Mouse (Mus musculus): ENCODE data around the gene Ccdc85c. TPM values are rescaled to one million over a fixed set of nuclear protein-coding genes. Genes with fewer than 3 reads are reported as not detected.

The Ccdc85c gene
- polyA plus RNA-seq, 2 experiments = 1.8 TPM

- TF ChIP-seq EP300 (IDR thresholded peaks at IDR 0.05; ENCODE audit: low read depth) = no peak
- no peak for TF ChIP-seq CTCF (IDR thresholded peaks at IDR 0.05; ENCODE audit: low read depth)
- H3K4me1 ChIP-seq (replicated peaks; ENCODE audit: control insufficient read depth in 2 of 2, insufficient read depth in 2 of 2, low read length in 1 of 2) = peaks cover 0 to 17% of the 10 kb centered on the region in 2 experiments; a peak in 3 of 4 replicates
- no peak for ATAC-seq (ENCODE audit: insufficient read depth)
- H3K4me3 ChIP-seq (ENCODE audit: insufficient read depth in 1 of 2, low read depth in 2 of 2, low read length in 2 of 2) = no peak overlapping the region
- H3K4me2 ChIP-seq (ENCODE audit: low read depth) = no peak overlapping the region
- no peaks in the 10 kb centered on the region for H3K27me3 ChIP-seq (ENCODE audit: control insufficient read depth, insufficient read depth, low read length)
- H3K9me3 ChIP-seq (ENCODE audit: control insufficient read depth, low read length) = no peaks in the 10 kb centered on the region
- DNase-seq (ENCODE audit: low read depth in 3 of 3, low spot score in 3 of 3) = no peak
- H3K9ac ChIP-seq (replicated peaks) = no peak overlapping the region
- no peak overlapping the region for H3K27ac ChIP-seq
- 37% methylated on average over 21 of the region's 21 CpGs for WGBS (ENCODE audit: insufficient replicate concordance)
- no peaks in the 10 kb centered on the region for H3K36me3 ChIP-seq (replicated peaks; ENCODE audit: control insufficient read depth, insufficient read depth, low read depth)
These were observed 34.2 kb downstream of the Ccdc85c start for GRCm38 (mm10) chr12:108240953-108241588.

GRCm38 (mm10) chr12:108240401-108240890 lies 34.8 kb downstream of the Ccdc85c start:
- DNase-seq (ENCODE audit: low read depth in 3 of 3, low spot score in 3 of 3) (no peak), ATAC-seq (ENCODE audit: insufficient read depth) (no peak)
- peaks cover 0 to 15% of the 10 kb centered on the region in 2 experiments; a peak in 3 of 4 replicates for H3K4me1 ChIP-seq (replicated peaks; ENCODE audit: control insufficient read depth in 2 of 2, insufficient read depth in 2 of 2, low read length in 1 of 2)
- H3K36me3 ChIP-seq (replicated peaks; ENCODE audit: control insufficient read depth, insufficient read depth, low read depth) = no peaks in the 10 kb centered on the region
- H3K27me3 ChIP-seq (ENCODE audit: control insufficient read depth, insufficient read depth, low read length) = no peaks in the 10 kb centered on the region
- H3K9ac ChIP-seq (replicated peaks) = no peak overlapping the region
- H3K4me3 ChIP-seq (ENCODE audit: insufficient read depth in 1 of 2, low read depth in 2 of 2, low read length in 2 of 2) = no peak overlapping the region
- no peaks in the 10 kb centered on the region for H3K9me3 ChIP-seq (ENCODE audit: control insufficient read depth, low read length)
- WGBS (ENCODE audit: insufficient replicate concordance) = 64% methylated on average over 13 of the region's 13 CpGs
- no peak for TF ChIP-seq CTCF (IDR thresholded peaks at IDR 0.05; ENCODE audit: low read depth)
- TF ChIP-seq EP300 (IDR thresholded peaks at IDR 0.05; ENCODE audit: low read depth) = no peak
- H3K27ac ChIP-seq = no peak overlapping the region
- no peak overlapping the region for H3K4me2 ChIP-seq (ENCODE audit: low read depth)

GRCm38 (mm10) chr12:108239441-108239840 lies 35.8 kb downstream of the Ccdc85c start:
- TF ChIP-seq CTCF (IDR thresholded peaks at IDR 0.05; ENCODE audit: low read depth) (no peak), EP300 (IDR thresholded peaks at IDR 0.05; ENCODE audit: low read depth) (no peak)
- H3K9me3 ChIP-seq (ENCODE audit: control insufficient read depth, low read length) = no peaks in the 10 kb centered on the region
- ATAC-seq (ENCODE audit: insufficient read depth) (no peak), DNase-seq (ENCODE audit: low read depth in 3 of 3, low spot score in 3 of 3) (no peak)
- no peak overlapping the region for H3K4me3 ChIP-seq (ENCODE audit: insufficient read depth in 1 of 2, low read depth in 2 of 2, low read length in 2 of 2)
- H3K9ac ChIP-seq (replicated peaks) = no peak overlapping the region
- 60% methylated on average over 5 of the region's 5 CpGs for WGBS (ENCODE audit: insufficient replicate concordance)
- H3K27ac ChIP-seq = no peak overlapping the region
- H3K36me3 ChIP-seq (replicated peaks; ENCODE audit: control insufficient read depth, insufficient read depth, low read depth) = no peaks in the 10 kb centered on the region
- H3K4me2 ChIP-seq (ENCODE audit: low read depth) = no peak overlapping the region
- H3K27me3 ChIP-seq (ENCODE audit: control insufficient read depth, insufficient read depth, low read length) = no peaks in the 10 kb centered on the region
- H3K4me1 ChIP-seq (replicated peaks; ENCODE audit: control insufficient read depth in 2 of 2, insufficient read depth in 2 of 2, low read length in 1 of 2) = peaks cover 0 to 8% of the 10 kb centered on the region in 2 experiments; a peak in 3 of 4 replicates

GRCm38 (mm10) chr12:108238395-108239035 lies 36.7 kb downstream of the Ccdc85c start:
- TF ChIP-seq CTCF (IDR thresholded peaks at IDR 0.05; ENCODE audit: low read depth) (no peak), EP300 (IDR thresholded peaks at IDR 0.05; ENCODE audit: low read depth) (no peak)
- ATAC-seq (ENCODE audit: insufficient read depth) (no peak), DNase-seq (ENCODE audit: low read depth in 3 of 3, low spot score in 3 of 3) (no peak)
- WGBS (ENCODE audit: insufficient replicate concordance) = 57% methylated on average over 17 of the region's 17 CpGs
- peaks cover 0 to 7% of the 10 kb centered on the region in 2 experiments; a peak in 1 of 4 replicates for H3K4me1 ChIP-seq (replicated peaks; ENCODE audit: control insufficient read depth in 2 of 2, insufficient read depth in 2 of 2, low read length in 1 of 2)
- no peak overlapping the region for H3K4me2 ChIP-seq (ENCODE audit: low read depth)
- no peaks in the 10 kb centered on the region for H3K36me3 ChIP-seq (replicated peaks; ENCODE audit: control insufficient read depth, insufficient read depth, low read depth)
- H3K27ac ChIP-seq = no peak overlapping the region
- no peaks in the 10 kb centered on the region for H3K9me3 ChIP-seq (ENCODE audit: control insufficient read depth, low read length)
- no peak overlapping the region for H3K4me3 ChIP-seq (ENCODE audit: insufficient read depth in 1 of 2, low read depth in 2 of 2, low read length in 2 of 2)
- no peak overlapping the region for H3K9ac ChIP-seq (replicated peaks)
- H3K27me3 ChIP-seq (ENCODE audit: control insufficient read depth, insufficient read depth, low read length) = no peaks in the 10 kb centered on the region

GRCm38 (mm10) chr12:108237300-108238006 lies 37.8 kb downstream of the Ccdc85c start:
- no peaks in the 10 kb centered on the region for H3K9me3 ChIP-seq (ENCODE audit: control insufficient read depth, low read length)
- WGBS (ENCODE audit: insufficient replicate concordance) = 46% methylated on average over 6 of the region's 6 CpGs
- no peak for TF ChIP-seq CTCF (IDR thresholded peaks at IDR 0.05; ENCODE audit: low read depth)
- H3K9ac ChIP-seq (replicated peaks) = no peak overlapping the region
- no peaks in the 10 kb centered on the region for H3K27me3 ChIP-seq (ENCODE audit: control insufficient read depth, insufficient read depth, low read length)
- ATAC-seq (ENCODE audit: insufficient read depth) (no peak), DNase-seq (ENCODE audit: low read depth in 3 of 3, low spot score in 3 of 3) (no peak)
- no peaks in the 10 kb centered on the region for H3K36me3 ChIP-seq (replicated peaks; ENCODE audit: control insufficient read depth, insufficient read depth, low read depth)
- H3K4me1 ChIP-seq (replicated peaks; ENCODE audit: control insufficient read depth in 2 of 2, insufficient read depth in 2 of 2, low read length in 1 of 2) = peaks cover 0 to 7% of the 10 kb centered on the region in 2 experiments; a peak in 1 of 4 replicates
- H3K27ac ChIP-seq = no peak overlapping the region
- no peak overlapping the region for H3K4me2 ChIP-seq (ENCODE audit: low read depth)
- H3K4me3 ChIP-seq (ENCODE audit: insufficient read depth in 1 of 2, low read depth in 2 of 2, low read length in 2 of 2) = no peak overlapping the region
